Mouse (Mus musculus): ENCODE results near the gene Dpf3. TPM values are rescaled to one million over a fixed set of nuclear protein-coding genes. Genes with fewer than 3 reads are reported as not detected.

Gene Dpf3
- polyA plus RNA-seq, 1 experiment from 2014 or later, result 19.3 TPM

DNA sequence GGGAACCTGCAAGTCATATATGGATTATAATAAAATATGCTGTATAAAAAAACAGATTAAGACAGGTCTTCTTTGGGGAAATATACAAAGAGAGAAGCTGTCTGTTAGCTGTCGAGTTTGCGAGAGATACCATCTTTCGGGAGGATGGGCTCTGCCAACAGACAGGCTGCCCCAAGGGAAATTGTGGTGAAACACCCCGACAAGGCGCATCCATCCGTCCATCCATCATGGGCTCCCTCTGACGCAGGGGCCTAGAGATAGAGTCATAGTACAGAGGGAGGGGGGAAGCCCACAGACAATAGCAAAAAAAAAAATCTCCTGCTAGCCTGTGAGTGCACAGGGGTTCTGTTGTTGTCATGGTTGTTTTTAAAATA lies 149.8 kb downstream of the Dpf3 start:
- peak overlapping the region; percentile 38 for H3K27ac ChIP-seq (ENCODE audit: low read length)
- H3K4me1 ChIP-seq (ENCODE audit: control insufficient read depth, insufficient read depth, low read length), result peaks cover 27% of the 10 kb centered on the region
- H3K27me3 ChIP-seq (ENCODE audit: control insufficient read depth, insufficient read depth, low read depth, low read length), result no peaks in the 10 kb centered on the region
- no peak overlapping the region for H3K4me2 ChIP-seq (ENCODE audit: low read length)
- H3K4me3 ChIP-seq (ENCODE audit: low read depth, low read length), result no peak overlapping the region
- no peaks in the 10 kb centered on the region for H3K36me3 ChIP-seq (ENCODE audit: control insufficient read depth, insufficient read depth, low read length)
- WGBS, result 22% methylated on average over 7 of the region's 7 CpGs
- no peaks in the 10 kb centered on the region for H3K9me3 ChIP-seq (replicated peaks; ENCODE audit: control insufficient read depth, low read length, poor library complexity, severe bottlenecking)
- H3K9ac ChIP-seq (ENCODE audit: low read depth, low read length), result 0 out of 2 replicates have a peak overlapping the region, but pooled peaks have one; percentile 23
- peak; percentile 29 for ATAC-seq

DNA sequence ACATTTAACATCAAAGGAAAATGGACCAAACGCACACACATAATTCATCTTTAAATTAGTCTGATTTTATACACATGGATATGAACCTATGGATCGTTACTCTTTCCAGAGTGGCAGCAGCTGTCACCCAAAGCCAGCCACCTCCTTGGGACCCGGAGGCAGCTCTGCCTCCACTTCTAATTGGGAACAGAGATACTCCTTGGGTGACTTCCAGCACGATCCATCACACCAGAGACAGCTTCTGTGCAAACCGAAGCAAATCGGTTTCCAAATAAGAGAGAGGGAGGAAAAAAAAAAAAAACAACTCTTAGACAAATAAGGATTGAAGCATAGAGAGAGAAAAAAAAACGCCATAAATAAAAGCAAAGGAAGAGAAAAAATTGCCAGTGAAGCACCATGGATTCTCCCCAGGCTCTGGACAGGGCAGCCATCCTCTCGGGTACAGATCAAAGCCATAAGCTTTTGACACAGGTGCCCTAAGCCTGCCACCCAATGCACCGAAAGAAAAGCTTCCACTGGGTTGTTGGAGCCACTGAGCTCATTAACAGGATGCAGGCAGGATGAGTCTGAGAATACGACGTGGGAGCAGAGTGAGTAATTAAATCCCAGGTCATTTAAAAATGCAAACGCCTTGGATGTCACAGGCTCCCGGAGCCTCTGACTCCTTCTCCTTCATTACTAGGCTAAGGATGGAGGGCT lies 150.3 kb downstream of the Dpf3 start:
- no peaks in the 10 kb centered on the region for H3K9me3 ChIP-seq (replicated peaks; ENCODE audit: control insufficient read depth, low read length, poor library complexity, severe bottlenecking)
- ATAC-seq, result peak; percentile 63
- H3K27ac ChIP-seq (ENCODE audit: low read length), result peak overlapping the region; percentile 38
- H3K36me3 ChIP-seq (ENCODE audit: control insufficient read depth, insufficient read depth, low read length), result no peaks in the 10 kb centered on the region
- H3K4me2 ChIP-seq (ENCODE audit: low read length), result no peak overlapping the region
- 13% methylated on average over 13 of the region's 13 CpGs for WGBS
- peaks cover 24% of the 10 kb centered on the region for H3K4me1 ChIP-seq (ENCODE audit: control insufficient read depth, insufficient read depth, low read length)
- H3K9ac ChIP-seq (ENCODE audit: low read depth, low read length), result no peak overlapping the region
- H3K4me3 ChIP-seq (ENCODE audit: low read depth, low read length), result no peak overlapping the region
- H3K27me3 ChIP-seq (ENCODE audit: control insufficient read depth, insufficient read depth, low read depth, low read length), result no peaks in the 10 kb centered on the region

DNA sequence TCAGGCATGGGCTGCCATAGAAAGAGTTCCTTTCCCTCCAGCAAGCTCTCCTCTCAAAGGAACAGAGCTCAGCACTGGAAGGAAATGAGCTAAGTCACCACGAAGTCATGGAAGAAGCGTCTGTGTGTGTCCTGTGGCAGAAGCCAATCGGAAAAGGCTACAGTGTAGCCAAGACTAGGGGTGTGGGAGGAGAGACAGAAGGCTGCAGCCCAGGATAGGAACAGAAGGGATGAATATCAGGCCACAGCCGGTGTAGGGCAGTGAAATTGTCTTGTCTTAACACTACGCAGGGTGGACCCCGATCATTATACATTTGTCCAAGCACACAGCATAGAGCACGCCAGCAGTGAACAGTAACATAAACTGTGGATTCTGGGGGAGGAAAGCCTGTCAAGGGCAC lies 157.5 kb downstream of the Dpf3 start:
- Histone ChIP-seq H3K4me2 (ENCODE audit: low read length) (no peak overlapping the region), H3K4me3 (ENCODE audit: low read depth, low read length) (no peak overlapping the region), H3K27me3 (ENCODE audit: control insufficient read depth, insufficient read depth, low read depth, low read length) (no peaks in the 10 kb centered on the region), H3K4me1 (ENCODE audit: control insufficient read depth, insufficient read depth, low read length) (peaks cover 9% of the 10 kb centered on the region), H3K36me3 (ENCODE audit: control insufficient read depth, insufficient read depth, low read length) (no peaks in the 10 kb centered on the region), H3K9ac (ENCODE audit: low read depth, low read length) (no peak overlapping the region), H3K27ac (ENCODE audit: low read length) (no peak overlapping the region), H3K9me3 (replicated peaks; ENCODE audit: control insufficient read depth, low read length, poor library complexity, severe bottlenecking) (no peaks in the 10 kb centered on the region)
- no peak for ATAC-seq
- 84% methylated on average over 7 of the region's 7 CpGs for WGBS

DNA sequence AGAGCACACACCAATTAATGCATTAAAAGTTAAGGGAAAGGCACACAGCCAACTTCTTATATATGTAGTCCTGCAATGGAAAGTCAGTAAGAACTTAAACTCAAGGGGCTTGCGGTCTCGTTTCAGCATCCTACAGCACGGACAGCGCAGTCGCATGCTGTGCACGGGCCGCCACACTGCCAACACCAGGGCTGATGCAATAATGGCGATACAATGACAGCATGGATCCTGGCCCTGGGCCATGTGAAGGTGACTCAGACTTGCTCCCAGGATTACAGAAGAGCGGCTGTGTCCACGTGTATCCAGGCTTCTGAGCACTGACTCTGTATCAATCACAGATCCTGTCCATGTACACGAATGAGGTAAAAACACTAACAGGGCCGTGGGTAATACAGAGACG lies 158.6 kb downstream of the Dpf3 start:
- H3K4me1 ChIP-seq (ENCODE audit: control insufficient read depth, insufficient read depth, low read length), result peaks cover 9% of the 10 kb centered on the region
- whole genome bisulfite sequencing, result 64% methylated on average over 13 of the region's 13 CpGs
- no peak overlapping the region for H3K27ac ChIP-seq (ENCODE audit: low read length)
- ATAC-seq, result no peak
- no peak overlapping the region for H3K9ac ChIP-seq (ENCODE audit: low read depth, low read length)
- H3K36me3 ChIP-seq (ENCODE audit: control insufficient read depth, insufficient read depth, low read length), result peaks cover 2% of the 10 kb centered on the region; the same call in 1 of the 2 replicates
- no peak overlapping the region for H3K4me2 ChIP-seq (ENCODE audit: low read length)
- no peaks in the 10 kb centered on the region for H3K27me3 ChIP-seq (ENCODE audit: control insufficient read depth, insufficient read depth, low read depth, low read length)
- no peaks in the 10 kb centered on the region for H3K9me3 ChIP-seq (replicated peaks; ENCODE audit: control insufficient read depth, low read length, poor library complexity, severe bottlenecking)
- no peak overlapping the region for H3K4me3 ChIP-seq (ENCODE audit: low read depth, low read length)

DNA sequence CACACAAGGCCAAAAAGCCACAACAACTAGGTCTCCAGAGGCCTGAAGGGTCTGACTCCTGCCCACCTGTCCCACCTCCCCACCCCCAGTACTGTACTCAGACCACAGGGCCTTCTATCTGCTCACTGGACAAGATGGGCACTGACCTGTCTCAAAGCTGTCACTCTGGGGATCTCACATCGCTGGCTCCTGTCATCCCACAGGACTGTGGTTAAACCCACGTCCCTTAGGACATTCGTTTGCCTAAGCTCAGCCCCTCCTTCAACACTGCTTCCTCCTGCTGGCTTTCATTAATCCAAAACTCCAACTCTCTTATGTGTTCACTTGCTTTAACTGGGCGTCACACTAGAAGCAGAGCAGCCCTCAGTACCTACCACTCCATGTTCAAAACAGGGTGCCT lies 159.0 kb downstream of the Dpf3 start:
- Histone ChIP-seq H3K27ac (ENCODE audit: low read length) (no peak overlapping the region), H3K4me1 (ENCODE audit: control insufficient read depth, insufficient read depth, low read length) (peaks cover 9% of the 10 kb centered on the region), H3K27me3 (ENCODE audit: control insufficient read depth, insufficient read depth, low read depth, low read length) (no peaks in the 10 kb centered on the region), H3K36me3 (ENCODE audit: control insufficient read depth, insufficient read depth, low read length) (peaks cover 2% of the 10 kb centered on the region; the same call in 1 of the 2 replicates), H3K4me3 (ENCODE audit: low read depth, low read length) (no peak overlapping the region), H3K4me2 (ENCODE audit: low read length) (no peak overlapping the region), H3K9me3 (replicated peaks; ENCODE audit: control insufficient read depth, low read length, poor library complexity, severe bottlenecking) (no peaks in the 10 kb centered on the region), H3K9ac (ENCODE audit: low read depth, low read length) (no peak overlapping the region)
- ATAC-seq, result peak; percentile 48; the same call in 1 of the 2 replicates
- WGBS, result 50% methylated on average over 4 of the region's 4 CpGs

DNA sequence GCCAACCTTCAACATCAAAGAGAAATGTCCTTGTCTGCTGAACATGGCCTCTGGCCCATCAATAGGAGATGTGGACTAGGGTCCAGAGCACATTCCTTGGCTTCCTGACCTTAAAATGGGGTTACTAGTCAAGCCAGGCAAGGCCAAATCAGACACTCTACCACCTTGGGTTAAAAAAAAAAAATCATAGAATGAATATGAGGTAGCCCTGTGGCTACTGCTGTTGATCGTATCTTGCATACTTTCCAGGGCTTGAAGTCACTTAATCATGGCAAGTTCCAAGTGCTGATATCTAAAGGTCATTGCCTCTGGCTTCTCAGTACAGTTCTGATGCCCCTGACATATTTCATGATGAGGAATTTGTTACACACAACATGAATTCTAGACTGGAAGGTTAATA lies 160.1 kb downstream of the Dpf3 start:
- no peak for ATAC-seq

DNA sequence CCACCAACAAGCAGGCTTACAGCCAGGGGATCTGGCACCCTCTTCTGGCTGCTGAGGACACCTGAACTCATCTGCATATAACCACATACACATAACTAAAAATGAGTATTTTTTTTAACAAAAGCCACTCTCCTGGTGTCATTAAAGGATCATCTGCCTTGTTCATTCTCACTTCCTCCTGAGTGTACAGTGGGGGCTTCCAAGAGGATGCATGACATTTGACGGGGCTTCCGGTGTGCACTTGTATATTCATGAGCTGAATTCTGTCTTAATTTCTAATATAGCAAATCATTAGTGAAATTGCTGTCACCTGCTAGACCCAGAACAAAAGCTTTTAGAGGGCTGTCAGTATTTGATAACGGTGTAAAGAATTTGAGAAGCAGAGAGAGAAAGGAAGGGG lies 166.8 kb downstream of the Dpf3 start:
- Histone ChIP-seq H3K27ac (ENCODE audit: low read length) (no peak overlapping the region), H3K9me3 (replicated peaks; ENCODE audit: control insufficient read depth, low read length, poor library complexity, severe bottlenecking) (no peaks in the 10 kb centered on the region), H3K27me3 (ENCODE audit: control insufficient read depth, insufficient read depth, low read depth, low read length) (no peaks in the 10 kb centered on the region), H3K4me1 (ENCODE audit: control insufficient read depth, insufficient read depth, low read length) (peaks cover 3% of the 10 kb centered on the region; the same call in 1 of the 2 replicates), H3K36me3 (ENCODE audit: control insufficient read depth, insufficient read depth, low read length) (peaks cover 2% of the 10 kb centered on the region; the same call in 1 of the 2 replicates), H3K4me3 (ENCODE audit: low read depth, low read length) (no peak overlapping the region), H3K9ac (ENCODE audit: low read depth, low read length) (no peak overlapping the region), H3K4me2 (ENCODE audit: low read length) (no peak overlapping the region)
- 65% methylated on average over 3 of the region's 3 CpGs for WGBS
- no peak for ATAC-seq

More for the DNA sequence above, 160.1 kb downstream of the Dpf3 start:
- Histone ChIP-seq H3K4me1 (ENCODE audit: control insufficient read depth, insufficient read depth, low read length) (peaks cover 9% of the 10 kb centered on the region), H3K36me3 (ENCODE audit: control insufficient read depth, insufficient read depth, low read length) (peaks cover 2% of the 10 kb centered on the region; the same call in 1 of the 2 replicates), H3K27me3 (ENCODE audit: control insufficient read depth, insufficient read depth, low read depth, low read length) (no peaks in the 10 kb centered on the region), H3K4me2 (ENCODE audit: low read length) (no peak overlapping the region), H3K9ac (ENCODE audit: low read depth, low read length) (no peak overlapping the region), H3K4me3 (ENCODE audit: low read depth, low read length) (no peak overlapping the region), H3K27ac (ENCODE audit: low read length) (no peak overlapping the region), H3K9me3 (replicated peaks; ENCODE audit: control insufficient read depth, low read length, poor library complexity, severe bottlenecking) (no peaks in the 10 kb centered on the region)
- WGBS, result 95% methylated on average over 1 of the region's 1 CpGs

DNA sequence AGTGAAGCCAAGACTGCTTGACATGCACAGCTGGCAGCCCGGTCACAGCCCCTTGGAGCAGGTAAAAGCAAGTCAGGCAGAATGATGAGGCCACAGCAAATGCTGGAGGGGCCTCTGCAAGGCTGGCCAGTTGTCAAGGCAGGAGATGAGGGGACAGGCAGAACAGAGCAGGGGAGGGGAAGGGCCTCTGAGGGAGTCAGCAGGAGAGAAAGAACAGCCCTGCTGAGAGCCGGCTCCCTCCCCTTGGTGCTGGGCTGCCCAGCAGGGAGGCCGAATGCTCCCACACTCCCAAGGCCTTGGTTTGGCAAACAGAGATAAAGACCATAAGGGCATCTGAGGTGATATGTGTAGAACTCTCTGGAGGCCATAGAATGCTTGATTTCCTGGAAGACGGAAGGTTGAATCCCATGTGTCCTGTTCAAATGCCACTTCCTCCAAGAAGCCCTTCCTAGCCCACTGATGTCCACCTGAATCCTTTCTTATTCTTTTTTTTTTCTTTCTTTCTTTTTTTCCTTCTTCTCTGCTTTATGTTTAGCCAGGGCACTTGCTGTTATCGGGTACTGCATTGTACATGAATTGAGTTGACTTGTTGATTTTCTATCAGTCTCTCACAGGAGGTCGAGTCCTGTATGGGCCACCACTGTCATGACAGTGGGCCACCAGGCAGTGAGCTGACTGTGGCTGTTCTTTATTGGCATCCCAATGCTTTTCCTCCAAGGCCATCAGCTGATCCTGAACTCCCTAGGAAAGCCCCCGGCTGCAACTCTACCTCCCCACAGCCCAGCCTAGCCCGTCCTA lies 169.7 kb downstream of the Dpf3 start:
- no peak overlapping the region for H3K4me2 ChIP-seq (ENCODE audit: low read length)
- 67% methylated on average over 8 of the region's 8 CpGs for WGBS
- ATAC-seq, result no peak
- no peaks in the 10 kb centered on the region for H3K36me3 ChIP-seq (ENCODE audit: control insufficient read depth, insufficient read depth, low read length)
- H3K4me3 ChIP-seq (ENCODE audit: low read depth, low read length), result no peak overlapping the region
- no peak overlapping the region for H3K27ac ChIP-seq (ENCODE audit: low read length)
- no peak overlapping the region for H3K9ac ChIP-seq (ENCODE audit: low read depth, low read length)
- peaks cover 6% of the 10 kb centered on the region; the same call in 1 of the 2 replicates for H3K4me1 ChIP-seq (ENCODE audit: control insufficient read depth, insufficient read depth, low read length)
- H3K27me3 ChIP-seq (ENCODE audit: control insufficient read depth, insufficient read depth, low read depth, low read length), result no peaks in the 10 kb centered on the region
- no peaks in the 10 kb centered on the region for H3K9me3 ChIP-seq (replicated peaks; ENCODE audit: control insufficient read depth, low read length, poor library complexity, severe bottlenecking)

DNA sequence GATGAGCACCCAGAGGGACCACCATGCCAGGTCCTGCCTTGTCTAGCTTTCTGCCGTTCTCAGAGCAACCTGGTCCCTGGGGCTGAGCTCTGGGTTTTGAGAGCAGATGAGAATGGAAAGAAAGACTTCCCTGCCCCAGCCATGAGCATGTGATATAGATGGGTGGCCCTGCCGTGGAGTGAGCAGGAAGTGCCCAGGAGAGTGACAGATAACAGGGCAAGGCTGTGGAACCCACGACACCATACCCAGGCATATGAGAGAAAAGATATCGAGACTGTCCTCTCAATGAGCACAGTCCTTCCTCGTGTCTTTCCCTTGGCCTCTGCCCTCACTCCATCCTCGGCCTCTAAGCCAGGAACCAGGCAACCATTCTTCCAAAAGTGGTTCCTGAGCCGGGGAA lies 172.8 kb downstream of the Dpf3 start:
- Histone ChIP-seq H3K4me1 (ENCODE audit: control insufficient read depth, insufficient read depth, low read length) (peaks cover 6% of the 10 kb centered on the region; the same call in 1 of the 2 replicates), H3K27me3 (ENCODE audit: control insufficient read depth, insufficient read depth, low read depth, low read length) (no peaks in the 10 kb centered on the region), H3K27ac (ENCODE audit: low read length) (no peak overlapping the region), H3K9ac (ENCODE audit: low read depth, low read length) (no peak overlapping the region), H3K9me3 (replicated peaks; ENCODE audit: control insufficient read depth, low read length, poor library complexity, severe bottlenecking) (no peaks in the 10 kb centered on the region), H3K4me2 (ENCODE audit: low read length) (no peak overlapping the region), H3K36me3 (ENCODE audit: control insufficient read depth, insufficient read depth, low read length) (no peaks in the 10 kb centered on the region), H3K4me3 (ENCODE audit: low read depth, low read length) (no peak overlapping the region)
- 74% methylated on average over 7 of the region's 7 CpGs for WGBS
- no peak for ATAC-seq
